Mouse (Mus musculus): Measurements from ENCODE around the gene Cxxc4.

Cxxc4 gene

GRCm38 (mm10) chr3:134243850-134244247, 7.6 kb downstream of the Cxxc4 start:
- no peak for DNase-seq (ENCODE audit: low read depth, low spot score)

GRCm38 (mm10) chr3:134254221-134254620, 17.9 kb downstream of the Cxxc4 start:
- no peak for DNase-seq (ENCODE audit: low read depth, low spot score)

- DNase-seq (ENCODE audit: low read depth, low spot score): no peak
Measured at GRCm38 (mm10) chr3:134258715-134259114, 22.4 kb downstream of the Cxxc4 start.

- DNase-seq (ENCODE audit: low read depth, low spot score): no peak
Measured at GRCm38 (mm10) chr3:134259300-134259699, 23.0 kb downstream of the Cxxc4 start.

- DNase-seq (ENCODE audit: low read depth, low spot score): no peak
Measured at GRCm38 (mm10) chr3:134279655-134280054, 43.4 kb downstream of the Cxxc4 start.

- no peak for DNase-seq (ENCODE audit: low read depth, low spot score)
Measured at GRCm38 (mm10) chr3:134281527-134282370, 45.5 kb downstream of the Cxxc4 start.

GRCm38 (mm10) chr3:134295217-134295616, 58.9 kb downstream of the Cxxc4 start:
- DNase-seq (ENCODE audit: low read depth, low spot score): no peak

- DNase-seq (ENCODE audit: low read depth, low spot score): no peak
Measured at GRCm38 (mm10) chr3:134302681-134303491, 66.6 kb downstream of the Cxxc4 start.

- DNase-seq (ENCODE audit: low read depth, low spot score): no peak
Measured at GRCm38 (mm10) chr3:134303492-134303808, 67.2 kb downstream of the Cxxc4 start.

- DNase-seq (ENCODE audit: low read depth, low spot score): no peak
Measured at GRCm38 (mm10) chr3:134306507-134306906, 70.2 kb downstream of the Cxxc4 start.

GRCm38 (mm10) chr3:134307801-134308200, 71.5 kb downstream of the Cxxc4 start:
- no peak for DNase-seq (ENCODE audit: low read depth, low spot score)
